Mouse (Mus musculus): ENCODE data around the gene Exo1. TPM values are rescaled to one million over a fixed set of nuclear protein-coding genes. Genes with fewer than 3 reads are reported as not detected.

Gene Exo1
- 76.0 and 80.7 TPM in 2 replicates for polyA plus RNA-seq (2016; fragmentation: Nextera tagmentation; extraction: Ambion mirVana)

DNA sequence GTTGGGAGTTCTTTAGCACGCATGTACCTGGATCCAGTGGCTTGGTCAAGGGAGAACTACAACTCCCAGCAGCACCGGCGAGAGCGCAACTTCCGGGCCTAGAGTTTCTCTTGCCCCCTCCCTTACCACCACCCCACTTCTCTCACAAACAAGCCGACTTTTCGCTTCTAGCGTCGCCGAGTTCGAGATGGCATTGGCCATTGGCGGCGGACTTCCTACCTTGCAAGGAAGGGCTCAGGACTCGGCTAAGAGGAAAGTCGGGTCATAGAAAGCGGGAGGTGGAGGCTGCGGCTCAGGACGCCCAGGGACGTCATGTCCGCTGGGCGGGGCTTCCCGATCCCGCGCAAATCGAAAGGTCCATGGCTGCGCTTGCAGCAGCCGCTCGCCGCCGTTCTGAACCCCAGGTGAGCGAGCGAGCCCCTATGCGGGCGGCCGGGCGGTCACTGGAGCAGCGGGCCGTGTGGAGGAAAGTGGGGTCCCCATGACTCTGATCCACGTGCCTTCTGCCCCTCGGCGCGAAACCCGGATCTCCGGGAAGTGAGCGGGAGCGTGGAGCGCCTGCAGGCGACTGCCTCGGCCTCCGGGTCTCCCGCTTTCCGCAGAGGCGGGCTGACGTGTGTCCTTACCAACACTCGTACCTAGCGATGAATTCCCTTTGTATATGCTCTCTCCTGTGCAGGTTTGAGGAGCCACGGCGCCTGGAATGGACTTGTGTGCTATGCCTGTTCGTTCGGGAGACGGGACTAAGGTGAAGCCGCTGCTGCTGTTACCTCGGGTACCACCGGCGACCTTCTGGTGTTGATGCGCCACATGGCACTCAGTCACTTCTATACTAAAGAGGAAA is at the start of gene Exo1:
Gene Exo1 (plus strand): TSS at position 129 of the 844 bp plus-strand sequence.
- ATAC-seq (ENCODE audit: low FRiP score, low read depth) = peak; percentile 97

DNA sequence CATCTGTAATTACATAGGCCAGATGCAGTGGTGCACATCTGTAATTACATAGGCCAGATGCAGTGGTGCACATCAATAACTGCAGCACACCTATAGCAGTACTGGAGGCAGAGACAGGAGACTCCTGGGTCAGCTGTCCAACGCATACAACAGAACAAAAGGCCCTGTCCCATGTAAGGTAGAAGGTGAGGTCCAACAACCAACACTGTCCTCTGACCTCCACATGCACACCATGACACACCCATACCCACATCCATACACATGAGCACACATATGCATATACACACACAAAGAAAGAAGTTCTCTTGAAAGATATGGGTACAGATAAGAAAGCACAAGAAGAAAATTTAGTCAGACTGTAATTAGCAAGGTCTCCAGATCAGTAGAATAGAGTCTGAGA is 24.9 kb upstream of the Exo1 start:
- Histone ChIP-seq H3K9ac (replicated peaks) (no peak overlapping the region), H3K27ac (replicated peaks) (no peak overlapping the region), H3K4me2 (replicated peaks) (no peak overlapping the region), H3K27me3 (no peaks in the 10 kb centered on the region), H3K9me3 (no peaks in the 10 kb centered on the region), H3K4me3 (no peak overlapping the region), H3K36me3 (no peaks in the 10 kb centered on the region), H3K4me1 (no peaks in the 10 kb centered on the region)
- ATAC-seq (ENCODE audit: low FRiP score, low read depth) = peak; percentile 30; the same call in 1 of the 2 replicates
- 83% methylated on average over 1 of the region's 1 CpGs for whole genome bisulfite sequencing

More for the DNA sequence above, at the start of gene Exo1:
- Histone ChIP-seq H3K4me2 (replicated peaks) (peak within 1 kb of the TSS; percentile 87), H3K36me3 (peaks cover 25% of the 10 kb centered on the region), H3K27me3 (no peaks in the 10 kb centered on the region), H3K27ac (replicated peaks) (peak within 1 kb of the TSS; percentile 70), H3K9ac (replicated peaks) (peak within 1 kb of the TSS; percentile 76), H3K4me1 (peaks cover 22% of the 10 kb centered on the region), H3K4me3 (peak within 1 kb of the TSS; percentile 89), H3K9me3 (no peaks in the 10 kb centered on the region)
- under 1% methylated on average over 58 of the region's 66 CpGs for WGBS

DNA sequence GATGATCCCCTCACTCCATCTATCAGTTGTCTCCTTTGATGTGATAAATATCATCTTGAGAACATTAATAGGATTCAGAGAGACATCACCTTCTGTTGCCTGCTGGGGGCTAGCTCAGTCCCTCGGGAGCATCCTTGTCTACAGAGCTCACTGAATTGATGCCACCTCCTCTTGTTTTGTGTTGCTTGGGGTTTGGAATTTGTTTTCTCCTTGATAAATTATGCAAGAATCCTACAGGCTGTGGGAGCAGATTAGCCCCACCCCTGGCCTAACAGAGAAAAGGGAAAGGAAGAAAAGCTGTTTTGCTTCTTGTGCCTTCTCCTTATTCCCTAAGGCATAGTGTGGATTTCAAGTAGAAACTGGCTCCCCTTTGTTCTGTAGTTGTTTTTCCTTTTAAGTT is 13.3 kb upstream of the Exo1 start:
- WGBS = 27% methylated on average over 1 of the region's 1 CpGs
- Histone ChIP-seq H3K27ac (replicated peaks) (no peak overlapping the region), H3K9ac (replicated peaks) (no peak overlapping the region), H3K4me1 (no peaks in the 10 kb centered on the region), H3K4me3 (no peak overlapping the region), H3K36me3 (no peaks in the 10 kb centered on the region), H3K9me3 (no peaks in the 10 kb centered on the region), H3K4me2 (replicated peaks) (no peak overlapping the region), H3K27me3 (no peaks in the 10 kb centered on the region)
- peak; percentile 67 for ATAC-seq (ENCODE audit: low FRiP score, low read depth)

DNA sequence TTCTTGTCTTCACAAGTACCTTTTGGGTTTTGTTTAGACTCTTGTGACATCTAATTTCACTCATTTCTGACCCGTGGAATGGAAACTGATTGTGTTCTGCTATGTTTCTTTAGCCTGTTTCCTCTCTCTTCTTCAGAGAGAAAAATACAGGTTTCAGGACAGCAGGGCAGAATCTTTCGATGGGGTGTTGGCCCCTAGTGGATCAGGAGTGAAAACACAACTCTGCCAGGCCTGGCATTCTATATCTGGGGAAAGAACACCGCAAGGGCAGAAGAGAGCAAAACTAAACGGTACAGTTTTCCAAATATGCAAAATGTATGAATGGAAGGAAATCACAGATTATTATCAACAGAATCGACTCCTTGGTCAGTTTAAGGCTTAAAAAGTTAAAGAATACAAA is 12.8 kb upstream of the Exo1 start:
- H3K9ac ChIP-seq (replicated peaks) = no peak overlapping the region
- no peak overlapping the region for H3K4me3 ChIP-seq
- no peaks in the 10 kb centered on the region for H3K4me1 ChIP-seq
- ATAC-seq (ENCODE audit: low FRiP score, low read depth) = peak; percentile 67
- H3K9me3 ChIP-seq = no peaks in the 10 kb centered on the region
- H3K4me2 ChIP-seq (replicated peaks) = no peak overlapping the region
- H3K27ac ChIP-seq (replicated peaks) = no peak overlapping the region
- no peaks in the 10 kb centered on the region for H3K27me3 ChIP-seq
- WGBS = 30% methylated on average over 5 of the region's 5 CpGs
- no peaks in the 10 kb centered on the region for H3K36me3 ChIP-seq

- Histone ChIP-seq H3K4me1 (no peaks in the 10 kb centered on the region), H3K4me3 (no peak overlapping the region), H3K36me3 (no peaks in the 10 kb centered on the region), H3K9ac (replicated peaks) (no peak overlapping the region), H3K27me3 (no peaks in the 10 kb centered on the region), H3K27ac (replicated peaks) (no peak overlapping the region), H3K9me3 (no peaks in the 10 kb centered on the region), H3K4me2 (replicated peaks) (no peak overlapping the region)
- WGBS = 60% methylated on average over 3 of the region's 3 CpGs
- no peak for ATAC-seq (ENCODE audit: low FRiP score, low read depth)
Measured at GRCm38 (mm10) chr1:175870716-175871115, 9.7 kb upstream of the Exo1 start.

DNA sequence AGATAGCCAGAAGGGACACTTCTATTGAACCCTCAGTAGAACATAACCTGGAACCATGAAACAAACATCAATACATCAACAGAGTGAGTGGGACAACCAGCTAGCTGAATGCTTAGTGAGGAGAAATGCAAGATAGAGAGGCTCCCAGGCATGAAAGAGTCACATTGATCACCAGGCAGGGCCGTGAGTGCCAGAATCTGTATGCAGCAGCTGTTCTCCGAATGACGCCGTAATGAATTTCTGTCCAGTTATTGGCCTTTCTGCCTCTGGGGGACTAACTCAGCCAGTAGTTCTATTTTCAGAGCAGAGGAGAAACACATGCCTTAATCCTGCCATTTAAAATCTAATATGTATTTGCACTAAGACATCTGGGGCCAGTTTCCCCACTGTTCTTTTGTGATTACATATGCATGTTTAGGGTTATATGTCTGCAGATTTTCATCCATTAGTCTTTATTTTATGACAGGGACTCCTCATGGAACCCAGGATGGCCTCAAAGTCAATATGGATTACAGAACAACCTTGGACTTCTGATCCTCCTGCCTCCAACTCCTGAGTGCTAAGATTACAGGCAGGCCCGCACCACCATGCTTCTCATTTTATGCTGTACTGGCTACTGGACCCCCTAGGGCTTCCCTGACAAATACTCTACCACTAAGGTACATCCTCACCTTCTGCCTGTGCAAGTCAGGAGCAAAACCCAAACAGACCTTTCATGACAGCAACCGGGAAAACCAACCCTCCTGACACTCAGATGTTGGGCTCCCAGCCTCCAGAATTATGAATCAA is 8.2 kb upstream of the Exo1 start:
- H3K4me2 ChIP-seq (replicated peaks) = no peak overlapping the region
- 72% methylated on average over 6 of the region's 6 CpGs for WGBS
- H3K4me3 ChIP-seq = no peak overlapping the region
- no peaks in the 10 kb centered on the region for H3K36me3 ChIP-seq
- no peak for ATAC-seq (ENCODE audit: low FRiP score, low read depth)
- H3K27ac ChIP-seq (replicated peaks) = 0 out of 2 replicates have a peak overlapping the region, but pooled peaks have one; percentile 36
- H3K27me3 ChIP-seq = no peaks in the 10 kb centered on the region
- no peak overlapping the region for H3K9ac ChIP-seq (replicated peaks)
- H3K9me3 ChIP-seq = no peaks in the 10 kb centered on the region
- no peaks in the 10 kb centered on the region for H3K4me1 ChIP-seq

DNA sequence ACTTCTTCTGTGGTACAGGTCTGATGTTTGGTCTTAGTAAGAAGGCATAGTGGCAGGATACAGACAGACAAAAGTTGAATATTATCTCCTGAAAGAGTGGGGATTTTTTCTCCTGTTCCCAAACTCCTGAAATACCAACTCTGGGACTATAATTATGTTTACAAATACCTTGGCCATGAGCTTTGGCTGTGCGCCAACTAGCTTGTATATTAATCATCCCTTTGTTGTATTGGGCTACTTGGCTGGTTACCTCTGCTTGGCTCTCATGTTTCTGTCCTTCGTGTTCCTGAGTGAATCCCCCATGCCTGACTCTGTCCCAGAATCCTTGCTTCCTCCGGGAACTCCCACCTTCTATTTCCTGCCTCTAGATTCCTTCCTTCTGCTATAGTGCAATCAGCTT is 3.0 kb downstream of the Exo1 start:
- ATAC-seq (ENCODE audit: low FRiP score, low read depth) = no peak
- Histone ChIP-seq H3K9me3 (no peaks in the 10 kb centered on the region), H3K4me1 (peaks cover 22% of the 10 kb centered on the region), H3K27me3 (no peaks in the 10 kb centered on the region), H3K27ac (replicated peaks) (no peak overlapping the region), H3K9ac (replicated peaks) (no peak overlapping the region), H3K36me3 (peaks cover 36% of the 10 kb centered on the region), H3K4me2 (replicated peaks) (no peak overlapping the region), H3K4me3 (no peak overlapping the region)
- 94% methylated on average over 3 of the region's 3 CpGs for WGBS

GRCm38 (mm10) chr1:175893263-175893662 is 12.9 kb downstream of the Exo1 start:
- Histone ChIP-seq H3K4me1 (no peaks in the 10 kb centered on the region), H3K27me3 (no peaks in the 10 kb centered on the region), H3K4me2 (replicated peaks) (no peak overlapping the region), H3K9me3 (no peaks in the 10 kb centered on the region), H3K36me3 (peaks cover 52% of the 10 kb centered on the region), H3K4me3 (no peak overlapping the region), H3K9ac (replicated peaks) (no peak overlapping the region), H3K27ac (replicated peaks) (no peak overlapping the region)
- no peak for ATAC-seq (ENCODE audit: low FRiP score, low read depth)
- 87% methylated on average over 6 of the region's 6 CpGs for WGBS

GRCm38 (mm10) chr1:175893726-175894125 is 13.3 kb downstream of the Exo1 start:
- Histone ChIP-seq H3K27me3 (no peaks in the 10 kb centered on the region), H3K4me1 (no peaks in the 10 kb centered on the region), H3K4me2 (replicated peaks) (no peak overlapping the region), H3K4me3 (no peak overlapping the region), H3K36me3 (peaks cover 51% of the 10 kb centered on the region), H3K27ac (replicated peaks) (no peak overlapping the region), H3K9me3 (no peaks in the 10 kb centered on the region), H3K9ac (replicated peaks) (no peak overlapping the region)
- ATAC-seq (ENCODE audit: low FRiP score, low read depth) = no peak
- 93% methylated on average over 12 of the region's 12 CpGs for WGBS

GRCm38 (mm10) chr1:175911207-175911606 is 30.8 kb downstream of the Exo1 start:
- H3K27me3 ChIP-seq = no peaks in the 10 kb centered on the region
- H3K9ac ChIP-seq (replicated peaks) = no peak overlapping the region
- H3K27ac ChIP-seq (replicated peaks) = no peak overlapping the region
- ATAC-seq (ENCODE audit: low FRiP score, low read depth) = no peak
- 84% methylated on average over 2 of the region's 2 CpGs for WGBS
- no peak overlapping the region for H3K4me2 ChIP-seq (replicated peaks)
- no peaks in the 10 kb centered on the region for H3K9me3 ChIP-seq
- no peaks in the 10 kb centered on the region for H3K4me1 ChIP-seq
- peaks cover 26% of the 10 kb centered on the region for H3K36me3 ChIP-seq
- no peak overlapping the region for H3K4me3 ChIP-seq

DNA sequence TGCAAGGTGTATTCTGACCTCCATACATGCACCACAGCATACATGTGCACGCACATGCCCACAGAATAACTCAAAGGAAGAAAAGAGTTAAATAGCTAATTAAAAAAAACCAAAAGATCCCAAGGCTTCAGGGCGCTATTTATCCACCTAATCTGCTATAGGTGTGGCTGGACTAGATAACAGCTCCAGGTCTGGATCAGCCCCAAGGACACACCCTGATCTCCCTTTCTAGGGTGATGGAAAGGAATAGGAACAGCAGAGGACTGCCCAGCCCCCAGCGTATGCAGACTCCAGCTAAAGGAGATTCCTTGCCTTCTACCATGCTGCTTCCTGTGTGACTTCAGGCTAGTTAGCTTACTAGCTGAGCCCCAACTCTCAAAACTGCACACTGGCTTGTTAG is 31.7 kb downstream of the Exo1 start:
- Histone ChIP-seq H3K4me1 (no peaks in the 10 kb centered on the region), H3K36me3 (peaks cover 18% of the 10 kb centered on the region), H3K9ac (replicated peaks) (no peak overlapping the region), H3K9me3 (no peaks in the 10 kb centered on the region), H3K4me2 (replicated peaks) (no peak overlapping the region), H3K4me3 (no peak overlapping the region), H3K27me3 (no peaks in the 10 kb centered on the region), H3K27ac (replicated peaks) (no peak overlapping the region)
- no peak for ATAC-seq (ENCODE audit: low FRiP score, low read depth)
- 90% methylated on average over 3 of the region's 3 CpGs for WGBS

- peaks cover 12% of the 10 kb centered on the region for H3K36me3 ChIP-seq
Measured at GRCm38 (mm10) chr1:175913728-175914303, 33.4 kb downstream of the Exo1 start.

More at GRCm38 (mm10) chr1:175913728-175914303, 33.4 kb downstream of the Exo1 start:
- ATAC-seq (ENCODE audit: low FRiP score, low read depth) = no peak
- Histone ChIP-seq H3K9ac (replicated peaks) (no peak overlapping the region), H3K4me2 (replicated peaks) (no peak overlapping the region), H3K27me3 (no peaks in the 10 kb centered on the region), H3K4me1 (no peaks in the 10 kb centered on the region), H3K9me3 (no peaks in the 10 kb centered on the region), H3K4me3 (no peak overlapping the region), H3K27ac (replicated peaks) (no peak overlapping the region)
- 89% methylated on average over 5 of the region's 5 CpGs for WGBS

Measured in midbrain, embryonic 12.5 days (tissue).